Mouse (Mus musculus) urinary bladder, adult 2 months (tissue): ENCODE data around the gene Gm28635. TPM values are rescaled to one million over a fixed set of nuclear protein-coding genes. Genes with fewer than 3 reads are reported as not detected.

Experiments used
- DNase-seq: peaks from one replicate; pipeline ENCODE4 v3.0.0; 2022; ENCODE audit warnings: low spot score
- polyA plus RNA-seq: library from polyadenylated mRNA; depleted of rRNA; stranded (reverse); fragments of >200 nt; gene quantifications from 2 replicates; pipeline ENCODE4 v1.2.3, GENCODE M21; 2012; rRNA removed

Gm28635 gene
- polyA plus RNA-seq, 1 experiment: not detected

DNA sequence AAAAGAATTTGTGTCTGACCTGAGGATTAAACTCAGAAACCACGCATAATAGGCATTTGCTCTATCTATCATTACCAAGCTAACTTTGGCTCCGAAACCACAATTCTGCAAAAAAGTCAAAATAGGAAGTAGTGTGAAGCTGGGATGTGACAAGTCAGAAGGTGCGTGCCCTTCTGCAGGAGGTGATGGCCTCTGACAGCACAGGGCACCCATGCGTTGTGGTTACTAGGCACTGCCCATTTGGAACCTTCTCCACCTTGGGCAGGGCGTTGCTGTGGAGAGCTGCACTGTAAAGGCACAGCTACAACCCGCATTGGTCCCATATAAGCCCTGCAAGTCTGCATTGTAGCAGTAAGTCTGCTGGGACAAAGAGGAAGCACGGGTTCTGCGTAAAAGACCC is 85.0 kb downstream of the Gm28635 start:
- DNase-seq: no peak

DNA sequence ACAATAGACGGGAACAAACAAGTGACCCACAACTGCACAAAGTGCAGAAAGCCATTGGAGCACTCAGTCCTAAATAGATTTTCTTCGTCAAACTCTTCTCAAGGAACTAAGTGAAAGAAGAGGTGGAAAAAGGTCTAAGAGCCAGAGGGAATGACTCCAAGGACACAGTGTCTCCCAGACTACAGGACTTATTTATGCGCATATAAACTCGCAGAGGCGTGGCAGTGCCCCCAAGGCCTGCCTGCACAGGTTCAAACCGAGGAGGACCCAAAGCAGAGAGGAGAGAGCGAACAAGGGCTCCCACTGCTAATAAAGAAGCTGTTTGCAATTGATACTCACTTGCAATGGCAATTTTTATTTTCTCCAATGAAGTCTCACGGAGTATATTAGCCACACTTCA is 92.1 kb downstream of the Gm28635 start:
- DNase-seq: no peak

DNA sequence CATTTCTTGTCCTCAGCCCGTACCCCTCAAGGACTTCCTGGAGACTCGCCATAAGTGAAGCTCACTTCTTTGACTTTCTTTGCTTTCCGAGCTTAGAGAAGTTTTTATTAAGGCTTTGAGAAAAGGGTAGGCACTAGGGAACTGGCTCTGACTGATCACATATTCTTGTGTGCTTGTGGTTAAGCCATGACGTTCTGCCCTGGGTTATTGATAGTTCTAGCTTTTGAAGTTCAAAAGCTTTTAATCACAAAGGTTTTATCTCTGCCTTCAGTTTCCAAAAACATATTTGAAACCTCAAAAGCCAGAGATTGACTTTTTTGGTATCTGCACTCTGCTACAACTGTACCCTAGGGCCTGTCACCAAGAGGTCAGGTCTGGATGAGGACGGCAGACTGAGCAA is 95.6 kb downstream of the Gm28635 start:
- DNase-seq: no peak

DNA sequence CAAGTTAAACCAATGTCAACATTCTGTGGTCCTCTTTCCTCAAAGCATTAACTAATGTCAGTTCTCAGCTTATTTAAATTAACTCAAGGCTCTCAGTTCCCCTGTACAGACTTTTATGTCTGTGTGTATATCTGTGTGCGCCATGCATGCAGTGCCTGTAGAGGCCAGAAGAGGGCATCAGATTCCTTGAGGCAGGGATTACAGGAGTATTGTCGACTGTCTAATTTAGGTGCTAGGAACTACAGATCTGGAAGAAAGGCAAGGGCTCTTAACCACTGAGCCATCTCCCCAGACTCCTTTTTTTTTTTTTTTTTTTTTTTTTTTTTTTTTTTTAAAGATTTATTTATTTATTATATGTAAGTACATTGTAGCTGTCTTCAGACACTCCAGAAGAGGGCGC is 96.6 kb downstream of the Gm28635 start:
- no peak for DNase-seq

DNA sequence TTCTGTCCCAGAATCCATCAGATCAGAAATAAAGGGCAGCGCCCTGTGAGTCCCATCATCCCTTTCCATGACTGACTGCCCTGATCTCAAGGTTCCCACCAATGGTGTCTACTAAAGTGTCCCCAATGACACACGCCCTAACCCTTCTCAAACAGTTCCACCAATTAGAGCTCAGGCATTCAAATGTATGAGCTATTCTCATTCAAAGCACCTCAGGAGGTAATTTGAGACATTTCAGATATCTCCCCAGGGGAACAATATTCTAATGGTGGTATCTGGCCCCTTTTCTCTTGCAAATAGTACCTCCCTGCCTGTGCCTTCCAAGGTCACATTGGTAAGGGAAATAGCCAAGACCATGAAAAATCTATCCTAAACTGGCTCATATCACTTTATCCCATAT is 98.5 kb downstream of the Gm28635 start:
- no peak for DNase-seq

DNA sequence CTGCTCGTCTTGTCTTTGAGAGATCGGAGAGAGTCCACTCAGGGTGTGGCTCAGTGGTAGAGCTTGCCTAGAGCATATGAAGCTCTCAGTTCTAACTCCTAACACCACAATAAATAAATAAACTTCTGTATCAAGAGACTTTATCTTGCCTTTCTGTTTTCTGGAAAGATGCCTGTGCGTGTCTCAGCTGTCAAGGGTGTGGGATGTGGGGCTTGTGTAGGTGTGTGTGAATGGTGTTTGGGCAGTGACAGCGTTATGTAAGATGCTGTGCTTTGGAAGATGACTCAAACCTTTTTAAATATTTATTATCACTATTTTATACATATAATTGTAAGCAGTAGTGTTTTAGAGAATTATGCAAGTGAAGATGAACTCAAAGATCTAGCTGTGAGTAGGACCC is 103.7 kb downstream of the Gm28635 start:
- DNase-seq: no peak

DNA sequence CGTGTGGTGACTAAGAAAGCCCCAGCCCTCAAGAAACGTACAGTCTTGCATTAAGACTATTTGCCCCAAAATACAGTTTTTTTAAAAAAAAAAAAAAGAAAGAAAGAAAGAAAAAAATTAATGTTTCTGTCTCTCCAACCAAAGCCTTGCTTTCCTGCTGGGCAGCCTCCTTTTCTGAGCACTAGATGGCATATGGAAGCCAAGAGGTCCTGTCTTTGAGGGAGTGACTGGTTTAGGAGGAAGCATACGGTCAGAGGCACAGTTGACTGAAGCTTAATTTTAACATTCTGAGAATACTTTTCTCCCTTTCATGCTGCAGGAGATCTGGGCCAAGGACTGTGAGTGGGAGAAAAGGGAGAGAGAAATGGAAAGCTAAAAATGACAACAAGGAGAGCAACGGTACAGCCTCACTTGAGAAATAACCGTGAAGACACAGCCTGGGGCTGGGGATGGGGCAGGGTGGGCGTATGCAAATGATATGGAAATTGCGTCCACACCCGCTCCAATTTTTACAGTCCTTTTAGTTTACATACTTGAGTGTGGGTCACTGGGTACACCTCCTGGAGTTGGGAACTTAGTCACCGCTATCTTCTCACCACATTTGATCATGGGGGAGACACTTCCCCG is 120.8 kb downstream of the Gm28635 start:
- DNase-seq: no peak

Other genes starting within 250 kb of the Gm28635 start
- gene Tfpi, start 201.3 kb downstream of the Gm28635 start, polyA plus RNA-seq: 19.3 and 21.8 TPM in 2 replicates
- gene Ctnnd1, start 27.3 kb downstream of the Gm28635 start, polyA plus RNA-seq: 85.0 and 89.4 TPM in 2 replicates
- not detected in 2 replicates for gene Btbd18, start 19.0 kb downstream of the Gm28635 start, polyA plus RNA-seq
- gene Selenoh, start 7.3 kb downstream of the Gm28635 start, polyA plus RNA-seq: 46.1 and 59.1 TPM in 2 replicates
- gene Med19, start 361 bp upstream of the Gm28635 start, polyA plus RNA-seq: 18.3 and 20.1 TPM in 2 replicates
- 63.6 and 67.7 TPM in 2 replicates for gene Tmx2, start 1.1 kb upstream of the Gm28635 start, polyA plus RNA-seq
- gene Zdhhc5, start 37.1 kb upstream of the Gm28635 start, polyA plus RNA-seq: 41.3 and 46.0 TPM in 2 replicates
- 15.4 and 20.7 TPM in 2 replicates for gene Clp1, start 49.3 kb upstream of the Gm28635 start, polyA plus RNA-seq
- 17.0 and 17.5 TPM in 2 replicates for gene Ypel4, start 56.0 kb upstream of the Gm28635 start, polyA plus RNA-seq
- 3.1 and 3.2 TPM in 2 replicates for gene Gm19426, start 65.6 kb upstream of the Gm28635 start, polyA plus RNA-seq
- 711 and 879 TPM in 2 replicates for gene Serping1, start 97.4 kb upstream of the Gm28635 start, polyA plus RNA-seq
- gene Ube2l6, start 120.8 kb upstream of the Gm28635 start, polyA plus RNA-seq: 36.2 and 36.3 TPM in 2 replicates
- not detected in 2 replicates for gene Smtnl1, start 144.6 kb upstream of the Gm28635 start, polyA plus RNA-seq
- 35.0 and 47.5 TPM in 2 replicates for gene Timm10, start 149.0 kb upstream of the Gm28635 start, polyA plus RNA-seq
- 11.4 and 12.6 TPM in 2 replicates for gene Slc43a1, start 160.8 kb upstream of the Gm28635 start, polyA plus RNA-seq
- gene Rtn4rl2, start 208.7 kb upstream of the Gm28635 start, polyA plus RNA-seq: 1.4 and 1.6 TPM in 2 replicates